Mouse (Mus musculus) forebrain, embryonic 10.5 days (tissue): ENCODE data around the gene Lrrc40. TPM values are rescaled to one million over a fixed set of nuclear protein-coding genes. Genes with fewer than 3 reads are reported as not detected.
"Not testable (repeated sequence)": the region's sequence is repeated elsewhere in the genome, so short reads cannot be mapped to it uniquely, and the experiment has no call there.

Experiments
- DNase-seq: peaks from one replicate; pipeline ENCODE4 v3.0.0-alpha.2; 2017; ENCODE audit warnings: low spot score; ENCODE audit errors: extremely low spot score
- H3K27ac ChIP-seq: fragments of 300-500 bp; sonication (generic); 2 replicates; pipeline ENCODE4 v1.5.1; 2016; ENCODE audit warnings: mild to moderate bottlenecking
- H3K27me3 ChIP-seq: fragments of 300-500 bp; sonication (generic); 2 replicates; pipeline ENCODE4 v1.6.1; 2016; ENCODE audit warnings: mild to moderate bottlenecking; ENCODE audit not compliant: poor library complexity, severe bottlenecking
- H3K36me3 ChIP-seq: fragments of 300-500 bp; sonication (generic); replicated peaks from 2 replicates; pipeline ENCODE4 v1.6.1; 2016; ENCODE audit warnings: mild to moderate bottlenecking, moderate library complexity
- H3K4me1 ChIP-seq: fragments of 300-500 bp; sonication (generic); 2 replicates; pipeline ENCODE4 v1.6.1; 2016
- H3K4me3 ChIP-seq: fragments of 300-500 bp; sonication (generic); 2 replicates; pipeline ENCODE4 v1.5.1; 2016; ENCODE audit warnings: mild to moderate bottlenecking, moderate library complexity
- H3K9me3 ChIP-seq: fragments of 300-500 bp; sonication (generic); 2 replicates; pipeline ENCODE4 v1.6.1; 2016; ENCODE audit warnings: mild to moderate bottlenecking, moderate library complexity
- WGBS: fragments of 180-500 bp; shearing (Covaris S2); methylation state at CpG from one replicate; pipeline ENCODE4 v1.1.7; 2016; 5-methylcytosine and 5-hydroxymethylcytosine counted together
- polyA plus RNA-seq: library from polyadenylated mRNA; unstranded; fragments of >200 nt; fragmentation: Nextera tagmentation; extraction: Ambion mirVana; gene quantifications from 2 replicates; pipeline ENCODE4 v1.2.1, GENCODE M21; 2016

Gene Lrrc40
- polyA plus RNA-seq, 1 experiment from 2014 or later: 90.9 TPM

- H3K36me3 ChIP-seq: peaks cover 78% of the 10 kb centered on the region
- WGBS: 86% methylated on average over 2 of the region's 2 CpGs
Observed at GRCm38 (mm10) chr3:158060621-158061291, 24.3 kb downstream of the Lrrc40 start.

GRCm38 (mm10) chr3:158061811-158062523 is 25.5 kb downstream of the Lrrc40 start:
- H3K27me3 ChIP-seq: no peaks in the 10 kb centered on the region
- WGBS: 92% methylated on average over 5 of the region's 5 CpGs
- peaks cover 74% of the 10 kb centered on the region for H3K36me3 ChIP-seq
- DNase-seq: no peak
- no peaks in the 10 kb centered on the region for H3K9me3 ChIP-seq
- no peak overlapping the region for H3K27ac ChIP-seq
- no peaks in the 10 kb centered on the region for H3K4me1 ChIP-seq
- H3K4me3 ChIP-seq: no peak overlapping the region

More at GRCm38 (mm10) chr3:158060621-158061291, 24.3 kb downstream of the Lrrc40 start:
- H3K27me3 ChIP-seq: no peaks in the 10 kb centered on the region
- DNase-seq: no peak
- H3K4me1 ChIP-seq: no peaks in the 10 kb centered on the region
- H3K27ac ChIP-seq: no peak overlapping the region
- no peaks in the 10 kb centered on the region for H3K9me3 ChIP-seq
- H3K4me3 ChIP-seq: no peak overlapping the region

- Histone ChIP-seq H3K36me3 (peaks cover 51% of the 10 kb centered on the region), H3K4me3 (no peak overlapping the region), H3K4me1 (no peaks in the 10 kb centered on the region), H3K27me3 (no peaks in the 10 kb centered on the region), H3K27ac (no peak overlapping the region), H3K9me3 (no peaks in the 10 kb centered on the region)
- no peak for DNase-seq
- WGBS: 90% methylated on average over 2 of the region's 2 CpGs
Observed at GRCm38 (mm10) chr3:158065256-158065655, 28.8 kb downstream of the Lrrc40 start.

- Histone ChIP-seq H3K27ac (no peak overlapping the region), H3K27me3 (no peaks in the 10 kb centered on the region), H3K36me3 (peaks cover 40% of the 10 kb centered on the region), H3K4me3 (no peak overlapping the region), H3K4me1 (no peaks in the 10 kb centered on the region), H3K9me3 (no peaks in the 10 kb centered on the region)
- 92% methylated on average over 7 of the region's 7 CpGs for WGBS
- no peak for DNase-seq
Observed at GRCm38 (mm10) chr3:158067916-158068315, 31.5 kb downstream of the Lrrc40 start.

- WGBS: 82% methylated on average over 9 of the region's 9 CpGs
- Histone ChIP-seq H3K4me3 (no peak overlapping the region), H3K27me3 (no peaks in the 10 kb centered on the region), H3K4me1 (no peaks in the 10 kb centered on the region), H3K9me3 (no peaks in the 10 kb centered on the region), H3K36me3 (peaks cover 36% of the 10 kb centered on the region), H3K27ac (no peak overlapping the region)
- DNase-seq: no peak
Observed at GRCm38 (mm10) chr3:158068613-158069263, 32.3 kb downstream of the Lrrc40 start.

GRCm38 (mm10) chr3:158075004-158075403 is 38.5 kb downstream of the Lrrc40 start:
- Histone ChIP-seq H3K27ac (no peak overlapping the region), H3K9me3 (no peaks in the 10 kb centered on the region), H3K36me3 (0 out of 2 replicates have a peak, but pooled peaks cover 3% of the 10 kb centered on the region), H3K4me3 (no peak overlapping the region), H3K27me3 (no peaks in the 10 kb centered on the region), H3K4me1 (no peaks in the 10 kb centered on the region)
- WGBS: 92% methylated on average over 2 of the region's 2 CpGs
- no peak for DNase-seq

- WGBS: 47% methylated on average over 4 of the region's 4 CpGs
- H3K4me1 ChIP-seq: no peaks in the 10 kb centered on the region
- no peak for DNase-seq
- no peak overlapping the region for H3K4me3 ChIP-seq
- no peaks in the 10 kb centered on the region for H3K9me3 ChIP-seq
- H3K27me3 ChIP-seq: no peaks in the 10 kb centered on the region
- no peaks in the 10 kb centered on the region for H3K36me3 ChIP-seq
- H3K27ac ChIP-seq: no peak overlapping the region
Observed at GRCm38 (mm10) chr3:158076685-158077379, 40.4 kb downstream of the Lrrc40 start.

- no peaks in the 10 kb centered on the region for H3K36me3 ChIP-seq
- no peaks in the 10 kb centered on the region for H3K27me3 ChIP-seq
- whole genome bisulfite sequencing: 61% methylated on average over 1 of the region's 1 CpGs
- no peak overlapping the region for H3K27ac ChIP-seq
- H3K9me3 ChIP-seq: no peaks in the 10 kb centered on the region
- no peaks in the 10 kb centered on the region for H3K4me1 ChIP-seq
- no peak for DNase-seq
- no peak overlapping the region for H3K4me3 ChIP-seq
Observed at GRCm38 (mm10) chr3:158077380-158077772, 40.9 kb downstream of the Lrrc40 start.

GRCm38 (mm10) chr3:158077828-158078227 is 41.4 kb downstream of the Lrrc40 start:
- Histone ChIP-seq H3K4me3 (no peak overlapping the region), H3K36me3 (no peaks in the 10 kb centered on the region), H3K9me3 (no peaks in the 10 kb centered on the region), H3K4me1 (no peaks in the 10 kb centered on the region), H3K27ac (no peak overlapping the region), H3K27me3 (no peaks in the 10 kb centered on the region)
- no peak for DNase-seq
- 81% methylated on average over 5 of the region's 5 CpGs for WGBS

- no peak for DNase-seq
- no peak overlapping the region for H3K4me3 ChIP-seq
- WGBS: 82% methylated on average over 3 of the region's 3 CpGs
- no peaks in the 10 kb centered on the region for H3K9me3 ChIP-seq
- no peaks in the 10 kb centered on the region for H3K36me3 ChIP-seq
- no peaks in the 10 kb centered on the region for H3K27me3 ChIP-seq
- no peak overlapping the region for H3K27ac ChIP-seq
- no peaks in the 10 kb centered on the region for H3K4me1 ChIP-seq
Observed at GRCm38 (mm10) chr3:158091601-158092000, 55.1 kb downstream of the Lrrc40 start.

- Histone ChIP-seq H3K9me3 (no peaks in the 10 kb centered on the region), H3K4me3 (no peak overlapping the region), H3K4me1 (no peaks in the 10 kb centered on the region), H3K27me3 (no peaks in the 10 kb centered on the region), H3K27ac (no peak overlapping the region), H3K36me3 (no peaks in the 10 kb centered on the region)
- 88% methylated on average over 4 of the region's 4 CpGs for WGBS
- DNase-seq: no peak
Observed at GRCm38 (mm10) chr3:158093919-158094318, 57.5 kb downstream of the Lrrc40 start.

GRCm38 (mm10) chr3:158102043-158102442 is 65.6 kb downstream of the Lrrc40 start:
- H3K27ac ChIP-seq, H3K4me3 ChIP-seq, H3K27me3 ChIP-seq, H3K4me1 ChIP-seq, DNase-seq, H3K36me3 ChIP-seq, H3K9me3 ChIP-seq: not testable (repeated sequence)
- WGBS: 91% methylated on average over 8 of the region's 10 CpGs
